Mouse (Mus musculus) neural tube, embryonic 15.5 days (tissue): Measurements from ENCODE around the gene Wdfy3. TPM values are rescaled to one million over a fixed set of nuclear protein-coding genes. Genes with fewer than 3 reads are reported as not detected.

Source experiments
- ATAC-seq: fragments of 200-750 bp; cut with Nextera tagmentation; 2 replicates; pipeline ENCODE4 v1.8.0; 2017; ENCODE audit warnings: mild to moderate bottlenecking, moderate TSS enrichment, moderate library complexity; ENCODE audit not compliant: low FRiP score
- H3K27ac ChIP-seq: fragments of 300-500 bp; sonication (generic); replicated peaks from 2 replicates; pipeline ENCODE4 v1.5.1; 2015; ENCODE audit warnings: mild to moderate bottlenecking, inconsistent platforms
- H3K27me3 ChIP-seq: fragments of 300-500 bp; sonication (generic); replicated peaks from 2 replicates; pipeline ENCODE4 v1.6.1; 2015; ENCODE audit warnings: inconsistent platforms
- H3K36me3 ChIP-seq: fragments of 300-500 bp; sonication (generic); 2 replicates; pipeline ENCODE4 v1.6.1; 2015; ENCODE audit warnings: inconsistent platforms
- H3K4me1 ChIP-seq: fragments of 300-500 bp; sonication (generic); 2 replicates; pipeline ENCODE4 v1.6.1; 2015; ENCODE audit warnings: inconsistent platforms
- H3K4me2 ChIP-seq: fragments of 300-500 bp; sonication (generic); 2 replicates; pipeline ENCODE4 v1.6.1; 2015; ENCODE audit warnings: inconsistent platforms, mild to moderate bottlenecking, moderate library complexity
- H3K4me3 ChIP-seq: fragments of 300-500 bp; sonication (generic); replicated peaks from 2 replicates; pipeline ENCODE4 v1.5.1; 2015; ENCODE audit warnings: mild to moderate bottlenecking, inconsistent platforms
- H3K9ac ChIP-seq: fragments of 300-500 bp; sonication (generic); replicated peaks from 2 replicates; pipeline ENCODE4 v1.6.1; 2015; ENCODE audit warnings: mild to moderate bottlenecking, inconsistent platforms
- H3K9me3 ChIP-seq: fragments of 300-500 bp; sonication (generic); replicated peaks from 2 replicates; pipeline ENCODE4 v1.6.1; 2016; ENCODE audit warnings: inconsistent platforms
- WGBS: fragments of 180-500 bp; shearing (Covaris S2); methylation state at CpG from one replicate; pipeline ENCODE4 v1.1.7; 2015; ENCODE audit warnings: mixed read lengths; 5-methylcytosine and 5-hydroxymethylcytosine counted together
- polyA plus RNA-seq: library from polyadenylated mRNA; unstranded; fragments of >200 nt; fragmentation: Nextera tagmentation; extraction: Ambion mirVana; gene quantifications from 2 replicates; pipeline ENCODE4 v1.2.1, GENCODE M21; 2015

Wdfy3 gene
- polyA plus RNA-seq, 1 experiment from 2014 or later = 22.9 TPM

GRCm38 (mm10) chr5:101962824-101963223 lies 106.9 kb downstream of the Wdfy3 start:
- ATAC-seq = peak; percentile 43; the same call in 1 of the 2 replicates
- H3K27me3 ChIP-seq = no peaks in the 10 kb centered on the region
- no peaks in the 10 kb centered on the region for H3K9me3 ChIP-seq
- peak overlapping the region; percentile 63 for H3K27ac ChIP-seq
- no peak overlapping the region for H3K9ac ChIP-seq
- WGBS = 71% methylated on average over 4 of the region's 4 CpGs
- H3K4me3 ChIP-seq = no peak overlapping the region
- no peak overlapping the region for H3K4me2 ChIP-seq
- peaks cover 18% of the 10 kb centered on the region for H3K4me1 ChIP-seq
- peaks cover 20% of the 10 kb centered on the region for H3K36me3 ChIP-seq

GRCm38 (mm10) chr5:101959369-101959768 lies 110.4 kb downstream of the Wdfy3 start:
- H3K4me2 ChIP-seq = no peak overlapping the region
- no peak overlapping the region for H3K9ac ChIP-seq
- no peak overlapping the region for H3K4me3 ChIP-seq
- WGBS = 88% methylated on average over 13 of the region's 13 CpGs
- H3K36me3 ChIP-seq = peaks cover 26% of the 10 kb centered on the region
- peaks cover 14% of the 10 kb centered on the region for H3K4me1 ChIP-seq
- H3K27ac ChIP-seq = no peak overlapping the region
- H3K27me3 ChIP-seq = no peaks in the 10 kb centered on the region
- ATAC-seq = no peak
- no peaks in the 10 kb centered on the region for H3K9me3 ChIP-seq

- Histone ChIP-seq H3K4me3 (no peak overlapping the region), H3K9ac (no peak overlapping the region), H3K4me2 (no peak overlapping the region), H3K9me3 (no peaks in the 10 kb centered on the region), H3K4me1 (peaks cover 13% of the 10 kb centered on the region), H3K27ac (no peak overlapping the region), H3K27me3 (no peaks in the 10 kb centered on the region), H3K36me3 (peaks cover 26% of the 10 kb centered on the region)
- WGBS = 99% methylated on average over 4 of the region's 4 CpGs
- no peak for ATAC-seq
Measured at GRCm38 (mm10) chr5:101958941-101959340, 110.8 kb downstream of the Wdfy3 start.

GRCm38 (mm10) chr5:101957419-101957818 lies 112.3 kb downstream of the Wdfy3 start:
- WGBS = 91% methylated on average over 8 of the region's 8 CpGs
- Histone ChIP-seq H3K36me3 (peaks cover 30% of the 10 kb centered on the region), H3K9ac (no peak overlapping the region), H3K27me3 (no peaks in the 10 kb centered on the region), H3K4me2 (no peak overlapping the region), H3K4me1 (no peaks in the 10 kb centered on the region), H3K4me3 (no peak overlapping the region), H3K27ac (no peak overlapping the region), H3K9me3 (no peaks in the 10 kb centered on the region)
- no peak for ATAC-seq

- H3K4me1 ChIP-seq = no peaks in the 10 kb centered on the region
- H3K9ac ChIP-seq = no peak overlapping the region
- WGBS = 84% methylated on average over 16 of the region's 16 CpGs
- no peak for ATAC-seq
- H3K27ac ChIP-seq = no peak overlapping the region
- no peak overlapping the region for H3K4me3 ChIP-seq
- no peaks in the 10 kb centered on the region for H3K27me3 ChIP-seq
- H3K36me3 ChIP-seq = peaks cover 34% of the 10 kb centered on the region
- H3K9me3 ChIP-seq = no peaks in the 10 kb centered on the region
- H3K4me2 ChIP-seq = no peak overlapping the region
Measured at GRCm38 (mm10) chr5:101954393-101955340, 115.1 kb downstream of the Wdfy3 start.

GRCm38 (mm10) chr5:101951918-101952317 lies 117.8 kb downstream of the Wdfy3 start:
- 90% methylated on average over 1 of the region's 1 CpGs for WGBS
- Histone ChIP-seq H3K27me3 (no peaks in the 10 kb centered on the region), H3K36me3 (peaks cover 47% of the 10 kb centered on the region)

GRCm38 (mm10) chr5:101949323-101949722 lies 120.4 kb downstream of the Wdfy3 start:
- H3K4me1 ChIP-seq = no peaks in the 10 kb centered on the region
- ATAC-seq = no peak
- no peak overlapping the region for H3K27ac ChIP-seq
- peaks cover 60% of the 10 kb centered on the region for H3K36me3 ChIP-seq
- no peak overlapping the region for H3K4me3 ChIP-seq
- H3K27me3 ChIP-seq = no peaks in the 10 kb centered on the region
- no peak overlapping the region for H3K9ac ChIP-seq
- no peaks in the 10 kb centered on the region for H3K9me3 ChIP-seq
- WGBS = 58% methylated on average over 8 of the region's 8 CpGs
- H3K4me2 ChIP-seq = no peak overlapping the region

More at GRCm38 (mm10) chr5:101951918-101952317, 117.8 kb downstream of the Wdfy3 start:
- no peak overlapping the region for H3K9ac ChIP-seq
- H3K4me3 ChIP-seq = no peak overlapping the region
- no peak overlapping the region for H3K27ac ChIP-seq
- no peaks in the 10 kb centered on the region for H3K9me3 ChIP-seq
- H3K4me2 ChIP-seq = no peak overlapping the region
- ATAC-seq = no peak
- H3K4me1 ChIP-seq = no peaks in the 10 kb centered on the region

GRCm38 (mm10) chr5:101948641-101949040 lies 121.1 kb downstream of the Wdfy3 start:
- Histone ChIP-seq H3K9me3 (no peaks in the 10 kb centered on the region), H3K4me1 (no peaks in the 10 kb centered on the region), H3K9ac (no peak overlapping the region), H3K4me2 (no peak overlapping the region), H3K27ac (no peak overlapping the region), H3K27me3 (no peaks in the 10 kb centered on the region), H3K4me3 (no peak overlapping the region), H3K36me3 (peaks cover 66% of the 10 kb centered on the region)
- ATAC-seq = no peak
- whole genome bisulfite sequencing = 96% methylated on average over 7 of the region's 7 CpGs

- Histone ChIP-seq H3K4me2 (no peak overlapping the region), H3K4me1 (no peaks in the 10 kb centered on the region), H3K9me3 (no peaks in the 10 kb centered on the region), H3K9ac (no peak overlapping the region), H3K36me3 (peaks cover 77% of the 10 kb centered on the region), H3K27ac (no peak overlapping the region), H3K27me3 (no peaks in the 10 kb centered on the region), H3K4me3 (no peak overlapping the region)
- WGBS = 98% methylated on average over 5 of the region's 5 CpGs
- no peak for ATAC-seq
Measured at GRCm38 (mm10) chr5:101945731-101946130, 124.0 kb downstream of the Wdfy3 start.

- H3K27ac ChIP-seq = no peak overlapping the region
- no peak overlapping the region for H3K9ac ChIP-seq
- WGBS = 96% methylated on average over 13 of the region's 13 CpGs
- H3K36me3 ChIP-seq = peaks cover 70% of the 10 kb centered on the region
- H3K9me3 ChIP-seq = no peaks in the 10 kb centered on the region
- no peaks in the 10 kb centered on the region for H3K27me3 ChIP-seq
- no peaks in the 10 kb centered on the region for H3K4me1 ChIP-seq
- H3K4me3 ChIP-seq = no peak overlapping the region
- ATAC-seq = no peak
- H3K4me2 ChIP-seq = no peak overlapping the region
Measured at GRCm38 (mm10) chr5:101937909-101938596, 131.7 kb downstream of the Wdfy3 start.

GRCm38 (mm10) chr5:101937362-101937761 lies 132.4 kb downstream of the Wdfy3 start:
- peaks cover 67% of the 10 kb centered on the region for H3K36me3 ChIP-seq
- 89% methylated on average over 21 of the region's 21 CpGs for WGBS

GRCm38 (mm10) chr5:101935893-101936292 lies 133.8 kb downstream of the Wdfy3 start:
- Histone ChIP-seq H3K27ac (no peak overlapping the region), H3K27me3 (no peaks in the 10 kb centered on the region), H3K4me3 (no peak overlapping the region), H3K9ac (no peak overlapping the region), H3K9me3 (no peaks in the 10 kb centered on the region), H3K4me1 (no peaks in the 10 kb centered on the region), H3K36me3 (peaks cover 60% of the 10 kb centered on the region), H3K4me2 (no peak overlapping the region)
- WGBS = 66% methylated on average over 16 of the region's 16 CpGs
- 0 out of 2 replicates have a peak, but pooled peaks have one; percentile 53 for ATAC-seq

More at GRCm38 (mm10) chr5:101937362-101937761, 132.4 kb downstream of the Wdfy3 start:
- Histone ChIP-seq H3K4me3 (no peak overlapping the region), H3K9ac (no peak overlapping the region), H3K27me3 (no peaks in the 10 kb centered on the region), H3K9me3 (no peaks in the 10 kb centered on the region), H3K4me2 (no peak overlapping the region), H3K27ac (no peak overlapping the region), H3K4me1 (no peaks in the 10 kb centered on the region)
- no peak for ATAC-seq
